Mouse (Mus musculus) frontal cortex, postnatal 25 days (tissue): ENCODE results near the gene C2cd4d.
A peak's percentile ranks its signal among the peaks of the same experiment; 100 is the strongest.

Source experiments
- DNase-seq, 2 experiments: peaks; one replicate each; pipeline ENCODE4 v3.0.0; 2022; ENCODE audit warnings: low spot score in 2 of 2

Gene C2cd4d

DNA sequence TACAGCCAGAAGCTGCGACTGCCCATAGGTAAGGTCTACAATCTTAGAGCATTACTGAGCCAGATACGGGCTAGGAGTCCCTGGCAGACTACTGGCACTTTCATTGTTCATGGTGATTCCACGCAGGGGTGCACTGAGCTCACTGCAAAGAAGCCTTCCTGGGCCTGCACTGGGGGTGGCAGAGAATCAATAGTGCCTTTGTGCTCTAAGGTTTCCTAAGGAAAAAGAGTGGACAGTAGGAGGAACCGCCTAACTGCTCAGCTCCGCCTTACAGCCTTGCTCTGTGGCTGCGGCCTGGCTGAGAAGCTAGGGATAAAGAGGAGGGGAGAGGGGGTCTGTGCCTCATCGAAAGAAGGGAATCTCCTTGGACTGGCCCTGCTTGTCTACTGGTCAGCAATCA is at the start of gene C2cd4d:
C2cd4d (plus strand) TSS at position 301 of the 400 bp plus-strand sequence.
- DNase-seq = no peak

DNA sequence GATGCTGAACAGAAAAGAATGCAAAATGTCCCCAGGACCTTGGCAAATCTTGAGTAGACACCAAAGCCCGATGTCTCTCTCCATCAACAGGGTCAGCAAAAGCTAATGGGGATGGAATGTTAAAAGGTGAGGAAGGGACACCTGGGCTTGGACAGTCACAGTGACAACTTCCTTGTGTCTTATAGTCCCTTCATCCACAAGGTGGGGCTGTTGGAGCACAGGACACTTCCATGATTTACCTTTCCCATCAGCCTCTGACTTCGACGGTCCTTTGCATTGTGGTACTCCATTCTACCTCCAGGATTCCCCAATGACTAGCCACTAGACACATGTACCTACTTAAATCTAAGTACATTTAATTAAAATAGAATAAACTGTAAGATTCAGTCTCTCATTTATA is 33.6 kb upstream of the C2cd4d start:
- no peak for DNase-seq

DNA sequence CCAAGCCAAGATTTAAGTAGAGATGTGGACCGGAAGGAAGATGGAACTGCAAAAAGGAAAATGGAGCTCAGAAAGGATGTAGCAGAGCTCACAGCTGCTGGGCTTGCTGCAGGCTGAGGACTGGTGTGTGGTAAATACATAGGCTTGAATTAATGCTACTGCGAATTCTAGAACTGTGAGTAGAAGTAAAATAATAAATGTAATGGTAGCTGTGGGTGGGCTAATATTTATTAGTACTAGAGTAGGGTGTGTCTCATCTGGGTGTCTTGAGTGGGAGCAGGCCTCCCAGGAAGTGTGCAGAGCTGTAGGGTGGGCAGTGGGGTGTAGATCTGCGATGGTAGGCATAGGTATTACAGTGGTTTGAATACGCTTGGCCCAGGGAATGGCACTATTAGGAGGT is 27.8 kb upstream of the C2cd4d start:
- DNase-seq = no peak

DNA sequence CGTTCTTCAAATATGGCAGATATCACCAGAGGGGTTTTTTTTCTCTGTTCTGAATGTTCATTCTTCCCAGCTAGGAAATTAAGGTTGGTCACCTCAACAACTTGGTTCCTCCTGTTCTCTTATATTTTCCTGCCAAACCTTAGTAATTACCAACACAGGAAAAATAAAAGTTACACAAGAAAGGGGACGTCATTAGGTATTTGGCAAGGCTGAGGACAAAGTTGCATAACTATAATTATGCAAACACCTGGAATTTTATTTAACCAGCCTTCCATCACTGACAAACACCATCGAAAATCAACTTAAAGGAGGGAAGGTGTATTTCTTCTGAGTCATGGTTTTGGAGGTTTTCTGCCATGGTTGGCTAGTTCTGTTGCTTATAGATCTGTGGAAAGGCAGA is 23.7 kb upstream of the C2cd4d start:
- no peak for DNase-seq

DNA sequence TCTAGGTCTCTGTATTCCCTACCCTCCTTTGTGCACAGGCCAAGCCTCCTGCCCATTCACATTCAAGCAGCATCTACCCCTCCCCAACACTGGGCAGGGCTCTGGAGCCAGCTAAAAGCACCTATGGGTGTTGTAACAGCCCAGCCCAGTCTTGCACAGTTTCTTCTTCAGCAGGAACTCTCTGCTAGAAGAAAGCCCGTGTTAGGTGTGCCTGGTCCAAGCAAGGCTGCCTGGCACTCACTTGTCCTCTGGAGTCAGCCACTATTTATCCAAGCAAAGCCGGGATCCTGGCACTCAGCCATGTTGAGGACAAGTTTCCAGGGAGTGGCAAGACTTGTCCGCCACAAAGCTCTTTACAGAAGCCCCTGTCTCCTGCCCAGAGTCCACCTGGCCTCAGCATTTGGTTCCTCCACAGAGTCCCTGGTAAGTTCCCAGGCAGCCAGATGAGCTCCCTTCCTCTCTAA is 20.2 kb upstream of the C2cd4d start, which contains the start of gene Them5:
Them5 (plus strand) TSS at position 141 of the 464 bp plus-strand sequence.
- no peak for DNase-seq

DNA sequence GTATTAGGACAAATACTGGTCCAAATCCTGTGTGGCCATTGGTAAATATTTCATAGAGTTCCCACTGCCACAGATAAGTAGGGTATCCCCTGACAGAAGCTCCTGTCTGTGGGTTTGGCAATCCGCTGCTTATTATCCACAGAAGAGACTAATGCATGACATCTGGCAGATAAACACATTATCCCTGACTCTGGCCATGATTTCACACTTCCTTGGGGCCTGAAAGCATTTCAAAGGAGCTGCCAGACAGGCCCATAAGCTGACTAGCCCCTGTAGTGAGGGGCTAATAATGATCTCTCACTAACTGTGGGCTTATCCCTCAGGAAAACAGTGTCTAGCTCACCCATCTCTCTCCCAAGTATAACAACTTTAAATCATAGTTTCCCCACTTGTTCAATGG is 19.7 kb upstream of the C2cd4d start:
- DNase-seq = no peak

DNA sequence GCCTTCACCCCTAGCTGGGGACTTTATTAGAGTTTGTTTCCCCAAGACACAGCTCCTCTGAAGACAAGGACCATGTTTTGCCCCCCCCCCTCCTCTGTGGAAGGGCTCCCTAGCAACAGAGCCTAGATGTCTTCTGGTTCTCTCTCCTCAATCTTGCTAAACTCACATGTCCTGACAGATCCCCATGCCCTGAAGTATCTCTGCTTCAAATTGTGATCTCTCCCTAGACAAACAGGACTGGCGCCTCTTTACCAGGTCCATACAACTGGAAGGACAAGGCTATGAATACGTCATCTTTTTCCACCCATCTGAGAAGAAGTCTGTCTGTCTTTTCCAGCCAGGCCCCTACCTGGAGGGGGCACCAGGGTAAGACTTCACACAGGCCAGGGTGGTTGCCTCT is 18.1 kb upstream of the C2cd4d start:
- no peak for DNase-seq

DNA sequence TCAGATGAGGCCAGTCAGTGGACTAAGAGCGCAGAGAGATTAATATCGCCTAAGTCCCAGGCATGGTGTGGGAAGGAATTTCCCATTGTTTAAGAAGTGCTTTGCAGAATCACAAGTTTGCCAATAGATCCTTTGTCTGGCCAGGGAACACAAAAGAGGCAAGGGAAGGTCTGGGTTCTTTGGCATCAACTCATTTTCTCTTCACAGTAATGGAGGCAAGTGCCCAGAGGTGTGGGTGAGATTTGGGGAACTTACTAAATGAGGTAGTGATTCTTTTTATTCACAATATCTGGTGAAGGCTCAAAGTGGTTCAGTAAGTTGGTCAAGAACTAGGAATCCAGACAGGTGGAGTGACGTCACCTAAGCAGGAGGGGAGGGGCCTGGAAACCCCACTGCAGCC is 17.3 kb upstream of the C2cd4d start:
- no peak for DNase-seq

DNA sequence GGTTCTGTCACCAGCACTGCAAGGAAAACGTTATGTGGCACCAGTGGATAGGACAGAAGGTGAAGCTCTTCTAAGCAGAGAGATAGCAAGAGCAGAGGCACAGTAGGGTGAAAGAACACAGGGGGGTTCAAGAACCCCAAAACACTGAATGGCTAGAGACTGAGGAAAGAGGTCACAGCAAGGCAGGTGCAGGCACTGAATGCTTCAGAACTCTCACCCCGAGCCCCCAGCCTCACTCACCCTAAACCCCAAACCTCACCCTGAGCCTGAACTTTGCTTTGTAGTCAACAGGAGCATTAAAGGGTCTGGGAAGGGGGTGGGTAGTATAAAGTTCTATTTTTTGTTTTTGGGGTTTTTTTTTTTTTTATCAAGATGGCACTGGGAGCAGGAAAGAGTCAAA is 14.1 kb upstream of the C2cd4d start:
- DNase-seq = no peak

DNA sequence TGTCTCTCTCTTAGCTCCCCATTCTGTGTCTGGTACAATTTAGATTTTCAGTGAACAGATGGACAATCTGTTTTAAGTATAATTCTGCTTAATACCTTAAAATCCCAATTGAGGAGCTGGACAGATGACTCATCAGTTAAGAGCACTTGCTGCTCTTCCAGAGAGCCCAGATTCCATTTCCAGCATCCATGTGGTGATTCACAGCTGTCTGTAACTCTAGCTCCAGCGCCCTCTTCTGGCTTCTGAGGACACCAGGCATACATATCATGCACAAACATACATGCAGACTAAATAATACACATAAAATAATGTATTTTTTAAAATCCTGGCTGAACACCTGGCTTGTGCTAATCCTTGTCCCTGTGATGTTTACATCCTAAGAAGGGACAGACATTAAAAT is 1.4 kb upstream of the C2cd4d start:
- DNase-seq = peak in 1 of 2 experiments; percentile 20

DNA sequence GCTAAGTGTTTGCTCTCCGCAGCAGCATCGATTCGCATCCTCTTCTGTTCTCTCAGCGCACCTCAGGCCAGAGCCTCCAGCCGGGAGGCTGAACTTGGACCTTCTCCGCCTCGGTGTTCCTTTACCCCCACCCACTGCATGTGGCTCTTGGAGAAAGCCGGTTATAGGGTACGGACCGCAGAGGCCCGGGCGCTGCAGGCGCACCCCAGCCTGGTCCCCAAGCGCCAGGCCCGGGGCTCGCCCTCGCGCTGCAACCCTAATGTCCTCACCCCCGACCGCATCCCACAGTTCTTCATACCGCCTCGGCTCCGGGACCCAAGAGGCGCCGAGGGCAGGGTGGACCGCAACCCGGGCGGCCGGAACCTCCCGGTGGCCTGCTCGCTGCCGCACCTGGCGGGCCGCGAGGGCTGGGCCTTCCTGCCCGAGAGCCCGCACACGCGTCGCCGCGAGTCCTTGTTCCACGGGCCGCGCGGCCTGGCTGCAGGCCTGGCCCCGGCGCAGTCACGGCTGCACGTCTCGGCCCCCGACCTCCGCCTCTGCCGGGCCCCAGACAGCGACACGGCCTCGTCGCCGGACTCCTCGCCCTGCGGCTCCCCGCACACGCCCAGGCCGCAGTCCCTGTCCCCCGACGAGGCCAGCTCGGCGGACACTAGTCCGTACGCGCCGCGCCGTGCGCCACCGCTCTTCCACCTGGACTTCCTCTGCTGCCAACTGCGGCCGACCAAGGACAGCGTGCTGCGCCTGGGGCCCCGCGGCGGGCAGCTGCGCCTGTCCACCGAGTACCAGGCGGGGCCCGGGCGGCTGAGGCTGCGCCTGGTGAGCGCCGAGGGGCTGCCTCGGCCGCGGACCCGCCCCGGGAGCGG is 1.3 kb downstream of the C2cd4d start:
- DNase-seq = peak in 1 of 2 experiments; percentile 13

DNA sequence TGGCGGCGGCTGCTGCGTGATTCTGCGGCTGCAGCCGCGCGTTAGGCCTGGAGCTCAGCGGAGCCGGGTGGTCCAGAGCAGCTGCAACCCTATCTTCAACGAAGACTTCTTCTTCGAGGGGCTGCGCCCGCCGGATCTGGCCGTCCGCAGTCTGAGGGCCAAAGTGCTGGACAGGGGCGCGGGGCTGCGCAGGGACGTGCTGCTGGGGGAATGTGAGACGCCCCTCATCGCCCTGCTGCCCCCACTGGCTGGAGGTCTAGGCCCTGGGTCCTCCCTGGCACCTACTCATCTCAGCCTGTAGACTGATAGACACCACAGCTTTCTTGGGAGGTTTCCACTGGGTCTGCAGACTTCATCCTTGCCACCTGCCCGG is 1.9 kb downstream of the C2cd4d start:
- no peak for DNase-seq

DNA sequence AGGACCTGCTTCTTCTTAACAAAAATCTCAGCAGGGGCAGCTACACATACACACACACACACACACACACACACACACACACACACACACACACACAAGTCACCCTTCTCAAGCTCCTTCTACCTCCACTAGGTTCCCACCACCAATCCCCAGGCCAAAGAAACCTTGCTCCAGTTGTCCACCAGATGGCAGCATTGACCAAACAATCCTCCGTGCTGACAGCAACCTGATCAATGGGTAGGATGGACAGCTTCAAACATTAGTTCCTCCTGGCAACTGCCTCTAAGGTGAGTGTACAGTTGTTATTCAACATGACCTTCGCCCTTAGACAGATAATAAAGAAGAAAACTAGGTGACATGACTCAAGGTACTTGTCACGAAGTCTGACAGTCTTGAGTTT is 4.5 kb downstream of the C2cd4d start:
- DNase-seq = peak; percentile 62 to 82

DNA sequence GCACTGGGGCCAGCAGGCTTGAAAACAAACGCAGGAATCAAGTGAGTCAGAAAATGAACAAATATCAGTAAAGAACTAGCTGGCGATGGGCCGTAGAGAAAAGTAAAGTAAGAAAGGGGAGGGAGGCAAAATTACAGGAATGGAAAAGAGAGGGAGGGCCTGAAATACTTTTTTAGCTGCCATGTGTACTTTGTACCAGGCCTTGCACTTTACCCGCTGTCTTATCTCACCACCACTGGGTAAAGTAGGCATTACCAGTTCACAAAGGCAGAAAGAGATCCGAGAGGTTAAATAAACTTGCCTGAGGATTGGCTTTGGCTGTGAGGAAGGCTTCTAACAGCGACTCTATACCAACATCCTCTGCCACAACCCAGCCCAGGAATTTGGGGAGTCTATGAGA is 5.3 kb downstream of the C2cd4d start:
- no peak for DNase-seq

DNA sequence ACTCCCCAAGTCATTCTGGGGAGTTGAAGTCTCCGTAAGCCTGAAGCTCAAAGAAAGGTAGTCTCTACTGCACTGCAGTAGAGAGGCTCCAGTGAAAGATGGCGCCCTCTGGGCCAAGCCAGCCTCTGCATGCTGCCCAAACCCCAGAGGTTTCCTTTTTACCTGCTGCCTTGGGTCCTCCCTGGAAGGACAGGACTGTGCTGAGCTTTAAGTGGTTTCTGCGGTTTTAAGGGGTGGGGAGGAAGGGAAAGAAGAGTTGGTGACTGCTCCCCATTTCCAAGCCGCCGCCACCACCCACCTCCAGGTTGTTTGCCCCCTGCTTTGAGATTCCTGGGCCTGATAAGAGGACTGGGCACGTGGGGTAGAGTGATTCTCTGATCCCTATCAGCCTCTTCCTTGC is 6.4 kb downstream of the C2cd4d start:
- no peak for DNase-seq

DNA sequence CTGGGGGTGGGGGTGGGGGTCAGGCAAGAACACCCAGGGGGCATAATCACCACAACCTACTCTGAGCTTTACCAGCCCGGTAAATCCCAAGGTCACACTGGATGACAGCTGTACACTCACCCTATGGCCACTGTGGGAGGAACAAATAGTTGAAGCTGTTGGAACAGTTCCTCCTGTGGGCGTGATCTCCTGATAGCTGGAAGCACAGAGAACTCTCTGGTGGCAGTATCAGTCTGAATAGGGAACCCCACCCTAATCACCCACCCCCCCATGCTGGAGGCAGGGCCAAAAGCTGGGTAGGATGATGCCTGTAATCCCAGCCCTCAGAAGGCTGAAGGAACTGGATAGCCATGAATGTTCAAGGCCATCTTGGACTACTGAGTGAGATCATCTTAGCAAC is 7.5 kb downstream of the C2cd4d start:
- no peak for DNase-seq

DNA sequence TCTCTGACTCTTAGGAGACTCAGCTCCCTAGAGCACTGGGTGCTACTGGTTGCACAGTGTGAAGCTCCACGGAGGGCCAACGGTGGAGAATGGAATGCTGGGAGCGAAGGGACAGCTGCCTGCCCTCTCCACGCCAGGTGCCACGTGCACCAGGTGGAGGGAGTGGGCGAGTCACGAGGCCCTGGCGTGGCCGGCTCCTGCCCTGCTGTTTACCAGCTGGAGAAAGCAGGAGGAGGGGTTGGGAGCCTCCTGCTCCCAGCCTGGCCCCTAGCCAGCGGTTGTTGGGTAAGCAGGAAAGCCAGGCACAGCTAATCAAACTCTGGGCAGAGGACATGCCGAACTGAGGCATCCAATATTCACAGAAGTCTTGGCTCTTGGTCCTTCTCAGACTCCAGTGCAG is 9.4 kb downstream of the C2cd4d start:
- DNase-seq = no peak

DNA sequence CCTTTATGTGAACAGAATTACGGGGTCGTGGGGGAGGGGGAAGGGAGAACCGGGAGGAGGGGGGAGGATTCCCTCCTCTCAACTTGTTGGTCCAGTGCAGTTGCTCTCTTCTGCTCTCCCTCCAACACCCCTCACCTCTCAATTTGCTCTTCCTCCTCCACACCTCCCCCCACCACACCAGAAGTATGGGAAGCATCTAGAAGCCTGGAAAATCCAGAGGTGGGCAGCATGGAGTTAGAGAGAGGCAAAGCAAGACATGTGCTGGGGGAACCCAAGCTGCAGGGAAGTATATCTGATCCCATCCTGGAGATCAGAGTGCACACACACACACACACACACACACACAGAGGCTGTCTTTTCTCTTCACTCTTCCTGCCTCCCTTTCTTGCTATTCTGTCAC is 9.8 kb downstream of the C2cd4d start:
- no peak for DNase-seq

DNA sequence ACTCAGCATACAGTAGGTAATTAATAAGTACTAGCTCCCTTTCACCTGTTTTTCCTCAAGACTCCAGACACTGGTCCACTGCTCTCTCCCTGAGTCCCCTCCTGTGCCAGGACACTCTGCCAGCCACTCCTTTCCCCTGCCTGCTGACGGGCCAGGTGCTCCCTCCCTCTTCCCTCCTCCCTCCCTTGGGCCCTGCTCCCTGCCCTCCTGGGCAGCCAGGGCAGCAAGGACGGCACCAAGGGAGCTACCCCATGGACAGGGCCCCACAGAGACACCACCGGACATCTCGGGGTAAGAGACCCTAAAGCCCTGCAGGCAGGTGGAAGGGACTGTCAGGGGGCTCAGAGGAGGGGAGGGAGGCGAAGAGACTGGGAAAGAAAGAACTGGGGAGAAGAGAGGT is 10.4 kb downstream of the C2cd4d start, which contains the start of gene Rorc:
Rorc (plus strand) TSS at position 154 of the 400 bp plus-strand sequence.
- no peak for DNase-seq

DNA sequence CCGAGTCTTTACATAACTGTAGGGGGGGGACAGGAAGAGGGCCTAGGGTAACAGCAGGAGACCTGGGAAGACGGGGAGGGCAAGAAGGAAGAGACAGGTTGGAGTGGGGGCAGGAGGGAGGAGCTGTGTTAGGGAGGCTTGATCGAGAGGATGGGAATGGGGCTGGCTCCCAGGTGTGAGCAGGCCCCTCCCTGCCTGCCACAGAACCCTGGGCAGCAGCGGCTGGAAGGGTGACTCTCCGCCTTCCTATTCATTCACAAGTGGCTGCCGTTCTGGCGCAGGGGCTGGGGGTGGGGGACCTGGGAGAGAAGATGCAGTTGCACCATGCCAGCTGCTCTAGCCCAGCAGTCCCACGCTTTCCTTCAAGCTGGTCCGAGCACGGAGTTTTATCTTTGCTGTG is 10.9 kb downstream of the C2cd4d start:
- no peak for DNase-seq

DNA sequence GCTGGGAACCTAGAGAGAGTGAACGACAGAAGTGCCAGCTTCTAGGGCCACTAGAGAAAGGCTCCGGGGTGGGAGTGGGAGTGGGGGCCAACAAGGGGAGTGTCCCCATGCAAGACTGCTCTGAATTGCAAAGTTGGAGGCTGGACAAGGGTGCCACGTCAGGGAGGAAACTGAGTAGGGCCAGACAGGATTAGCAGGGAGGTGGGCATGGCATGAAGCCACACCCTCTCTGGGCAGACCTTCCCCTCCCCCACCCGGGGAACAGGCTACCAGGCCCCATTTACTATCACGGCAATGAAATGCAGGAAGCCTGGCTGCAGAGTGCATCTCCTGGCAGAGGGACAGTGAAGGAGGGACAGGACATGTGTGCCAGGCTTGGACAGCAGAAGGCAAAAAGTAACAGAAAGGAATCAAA is 11.4 kb downstream of the C2cd4d start:
- no peak for DNase-seq

DNA sequence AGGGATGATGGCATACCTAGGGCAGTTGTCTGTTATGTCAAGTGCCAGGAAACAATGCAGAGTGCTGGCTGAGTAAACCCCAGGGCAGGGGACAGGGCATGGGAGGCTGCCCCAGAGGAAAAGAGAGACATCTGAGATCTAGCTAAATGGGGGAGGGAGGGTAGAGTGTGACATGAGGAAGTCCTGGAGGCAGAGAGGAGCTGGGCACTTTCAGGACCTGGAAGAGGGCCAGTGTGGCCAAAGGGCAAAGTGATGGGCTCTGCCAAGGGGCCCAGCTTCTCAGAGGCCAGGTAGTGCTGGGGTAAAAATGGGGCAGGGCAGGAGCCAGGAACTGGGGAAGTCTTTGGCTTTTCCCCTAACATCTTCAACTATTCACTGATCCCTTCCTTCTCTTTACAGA is 12.4 kb downstream of the C2cd4d start:
- no peak for DNase-seq

DNA sequence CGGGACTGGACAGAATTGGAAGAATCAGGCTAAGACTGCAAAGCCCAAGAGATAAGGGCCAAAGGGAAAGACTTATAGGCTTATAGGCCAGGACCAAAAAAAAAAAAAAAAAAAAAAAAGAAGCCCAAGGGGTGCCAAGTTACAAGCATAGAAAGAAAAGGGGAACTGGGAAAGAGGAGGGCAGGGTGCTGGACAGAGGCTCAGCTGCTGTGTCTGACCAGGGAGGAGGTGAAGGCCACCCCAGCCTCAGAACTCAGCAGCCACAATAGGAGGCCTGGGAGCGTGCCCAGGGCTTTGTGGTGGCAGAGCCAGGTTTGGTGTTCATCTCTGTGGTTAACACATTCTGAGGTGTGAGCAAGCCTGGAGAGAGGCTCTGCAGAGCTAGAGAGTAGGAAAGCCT is 12.9 kb downstream of the C2cd4d start:
- no peak for DNase-seq

DNA sequence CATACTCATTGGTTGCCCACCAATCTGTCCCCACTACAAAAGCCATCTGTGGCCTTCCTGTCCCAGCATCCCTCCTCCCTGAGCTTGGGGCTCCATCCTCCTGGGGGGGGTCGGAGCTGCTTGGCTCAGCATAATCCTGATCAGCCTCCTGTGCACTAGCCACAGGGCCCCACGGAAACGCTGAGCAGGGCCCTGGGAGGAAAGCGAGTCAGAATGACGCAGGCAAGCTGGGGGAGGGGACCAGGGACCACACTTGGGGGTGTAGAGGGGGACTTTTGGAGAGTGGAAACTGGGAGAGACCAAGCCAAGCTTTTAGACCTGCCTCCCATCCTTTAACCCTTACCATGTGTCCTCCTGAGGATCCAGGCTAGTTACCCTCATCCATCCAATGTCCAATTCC is 13.6 kb downstream of the C2cd4d start:
- no peak for DNase-seq
